Mouse (Mus musculus) cerebellum, postnatal 14 days (tissue): ENCODE measurements around the gene Olfr820.
"Not testable (repeated sequence)": the region's sequence is repeated elsewhere in the genome, so short reads cannot be mapped to it uniquely, and the experiment has no call there.

Experiments
- DNase-seq, 2 experiments: peaks; one replicate each; pipeline ENCODE4 v3.0.0; 2021; ENCODE audit warnings: mixed read lengths in 2 of 2

Gene Olfr820

DNA sequence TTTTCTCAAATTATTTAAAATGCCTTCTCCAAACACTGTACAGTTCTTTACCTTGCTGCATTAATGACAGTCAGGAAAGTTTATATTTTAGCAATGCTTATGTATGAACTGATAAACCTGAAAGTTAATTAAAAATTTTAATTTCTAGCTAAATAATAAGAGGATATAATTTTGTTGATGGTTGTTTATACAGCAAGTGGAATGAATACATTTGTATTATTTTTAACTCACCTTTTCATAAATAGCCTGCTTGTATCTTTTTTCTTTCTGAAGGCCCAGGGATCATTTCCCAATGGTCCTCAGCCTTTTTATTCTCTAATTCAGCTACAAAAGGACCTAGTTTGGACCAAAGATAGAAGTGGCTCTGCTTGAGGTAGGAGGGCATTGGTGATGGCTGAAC is at the start of gene Olfr820:
Olfr820 (plus strand) TSS at position 301 of the 400 bp plus-strand sequence.
- DNase-seq: no peak

DNA sequence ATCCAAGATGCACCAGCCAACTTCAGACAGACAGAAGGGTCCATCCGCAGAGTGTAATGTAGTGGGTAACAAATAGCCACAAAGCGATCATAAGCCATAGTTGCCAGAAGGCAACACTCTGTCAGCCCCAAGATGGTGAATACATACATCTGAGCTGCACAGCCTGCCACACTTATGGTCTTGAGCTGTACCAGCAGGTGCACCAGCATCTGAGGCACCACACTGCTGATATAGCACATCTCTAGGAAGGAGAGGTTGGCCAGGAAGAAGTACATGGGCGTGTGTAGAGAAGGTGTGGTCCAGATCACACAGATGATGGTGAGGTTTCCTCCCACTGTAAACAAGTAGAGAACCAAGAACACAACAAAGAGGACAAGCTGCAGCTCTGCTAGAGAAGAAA is 46.2 kb upstream of the Olfr820 start:
- DNase-seq: not testable (repeated sequence)

DNA sequence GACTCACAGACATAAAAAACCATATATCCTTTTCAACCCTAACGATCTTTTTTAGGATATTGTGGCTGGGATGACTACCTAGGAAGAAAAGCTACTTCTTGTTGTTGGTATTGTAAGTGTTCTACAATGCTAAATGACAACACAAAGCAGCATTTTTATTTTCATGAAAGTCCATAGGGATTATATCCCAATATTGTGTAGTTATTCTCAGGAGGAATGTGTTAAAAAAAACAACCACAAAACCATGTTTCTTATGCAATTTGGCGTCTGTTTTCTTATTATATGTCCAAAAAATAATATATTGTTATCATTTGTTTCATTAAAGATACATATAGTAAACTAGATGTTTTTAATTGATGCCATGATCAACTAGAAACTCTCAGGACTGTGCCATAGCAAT is 45.3 kb upstream of the Olfr820 start, which contains the start of gene Olfr819:
Olfr819 (minus strand) TSS at position 101 of the 400 bp plus-strand sequence.
- DNase-seq: not testable (repeated sequence)

DNA sequence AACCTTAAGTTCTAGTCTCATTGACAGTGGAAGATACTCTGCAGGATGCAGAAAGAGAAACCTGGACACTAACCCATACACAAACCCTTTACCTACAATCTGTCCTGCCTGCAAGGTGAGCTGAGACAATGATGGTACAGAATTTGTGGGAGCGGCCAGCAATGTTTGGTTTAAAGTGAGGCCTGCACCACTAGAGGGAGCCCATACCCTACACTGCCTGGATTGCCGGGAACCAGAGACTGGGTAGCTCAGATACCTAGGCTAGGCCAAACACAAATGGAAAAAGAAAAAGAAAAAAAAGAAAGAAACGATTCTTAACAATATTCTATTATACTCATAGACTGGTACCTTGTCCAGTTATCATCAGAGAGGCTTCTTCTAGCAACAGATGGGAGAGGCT is 39.4 kb upstream of the Olfr820 start:
- not testable (repeated sequence) for DNase-seq

DNA sequence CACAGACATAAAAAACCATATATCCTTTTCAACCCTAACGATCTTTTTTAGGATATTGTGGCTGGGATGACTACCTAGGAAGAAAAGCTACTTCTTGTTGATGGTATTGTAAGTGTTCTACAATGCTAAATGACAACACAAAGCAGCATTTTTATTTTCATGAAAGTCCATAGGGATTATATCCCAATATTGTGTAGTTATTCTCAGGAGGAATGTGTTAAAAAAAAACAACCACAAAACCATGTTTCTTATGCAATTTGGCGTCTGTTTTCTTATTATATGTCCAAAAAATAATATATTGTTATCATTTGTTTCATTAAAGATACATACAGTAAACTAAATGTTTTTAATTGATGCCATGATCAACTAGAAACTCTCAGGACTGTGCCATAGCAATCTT is 36.4 kb upstream of the Olfr820 start, which contains the start of gene Olfr247:
Olfr247 (minus strand) TSS at position 101 of the 400 bp plus-strand sequence.
- not testable (repeated sequence) for DNase-seq

DNA sequence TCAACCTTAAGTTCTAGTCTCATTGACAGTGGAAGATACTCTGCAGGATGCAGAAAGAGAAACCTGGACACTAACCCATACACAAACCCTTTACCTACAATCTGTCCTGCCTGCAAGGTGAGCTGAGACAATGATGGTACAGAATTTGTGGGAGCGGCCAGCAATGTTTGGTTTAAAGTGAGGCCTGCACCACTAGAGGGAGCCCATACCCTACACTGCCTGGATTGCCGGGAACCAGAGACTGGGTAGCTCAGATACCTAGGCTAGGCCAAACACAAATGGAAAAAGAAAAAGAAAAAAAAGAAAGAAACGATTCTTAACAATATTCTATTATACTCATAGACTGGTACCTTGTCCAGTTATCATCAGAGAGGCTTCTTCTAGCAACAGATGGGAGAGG is 30.6 kb upstream of the Olfr820 start:
- DNase-seq: not testable (repeated sequence)

DNA sequence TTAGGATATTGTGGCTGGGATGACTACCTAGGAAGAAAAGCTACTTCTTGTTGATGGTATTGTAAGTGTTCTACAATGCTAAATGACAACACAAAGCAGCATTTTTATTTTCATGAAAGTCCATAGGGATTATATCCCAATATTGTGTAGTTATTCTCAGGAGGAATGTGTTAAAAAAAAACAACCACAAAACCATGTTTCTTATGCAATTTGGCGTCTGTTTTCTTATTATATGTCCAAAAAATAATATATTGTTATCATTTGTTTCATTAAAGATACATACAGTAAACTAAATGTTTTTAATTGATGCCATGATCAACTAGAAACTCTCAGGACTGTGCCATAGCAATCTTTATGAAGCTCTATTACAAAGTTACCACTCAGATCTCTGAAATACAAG is 27.5 kb upstream of the Olfr820 start, which contains the start of gene Gm10310:
Gm10310 (minus strand) TSS at position 101 of the 400 bp plus-strand sequence.
- DNase-seq: not testable (repeated sequence)

DNA sequence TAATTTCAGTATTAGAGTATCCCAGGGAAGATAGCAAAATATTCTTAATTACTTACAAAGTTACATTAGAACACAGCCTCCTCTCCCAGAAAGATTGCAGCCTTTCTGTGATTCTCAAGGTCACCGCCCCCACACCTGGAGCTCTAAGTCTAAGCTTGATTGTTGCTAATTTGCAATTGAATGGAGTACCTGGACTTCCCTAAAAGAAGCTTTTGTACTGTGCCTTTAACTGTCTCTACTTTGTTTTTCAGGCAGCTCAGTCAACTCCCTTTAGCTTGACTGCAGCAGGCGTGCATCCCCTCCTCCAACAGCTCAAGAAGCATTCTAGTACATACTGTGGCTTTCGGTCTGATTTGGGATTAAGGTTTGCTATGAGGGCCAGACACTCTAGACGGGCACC is 8.3 kb upstream of the Olfr820 start:
- DNase-seq: not testable (repeated sequence)

DNA sequence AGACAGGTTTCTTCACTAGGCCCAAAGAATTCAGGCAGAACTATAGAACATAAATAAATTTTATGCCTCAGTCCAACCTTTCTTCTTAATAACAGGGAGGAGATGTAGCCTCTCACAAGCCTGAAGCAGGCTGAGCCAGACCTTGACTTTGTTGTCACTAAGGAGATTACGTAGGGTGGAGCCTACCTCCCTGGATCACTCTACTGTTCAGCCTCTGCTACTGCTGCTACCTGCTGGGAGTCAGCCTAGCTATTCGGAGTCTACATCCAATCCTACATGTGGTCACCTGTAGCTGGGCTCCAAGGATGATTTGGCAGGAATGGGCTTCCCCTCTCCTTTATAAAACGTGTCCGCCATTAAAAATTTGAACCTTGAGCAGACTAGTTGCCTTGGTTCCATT is 7.1 kb upstream of the Olfr820 start:
- not testable (repeated sequence) for DNase-seq

DNA sequence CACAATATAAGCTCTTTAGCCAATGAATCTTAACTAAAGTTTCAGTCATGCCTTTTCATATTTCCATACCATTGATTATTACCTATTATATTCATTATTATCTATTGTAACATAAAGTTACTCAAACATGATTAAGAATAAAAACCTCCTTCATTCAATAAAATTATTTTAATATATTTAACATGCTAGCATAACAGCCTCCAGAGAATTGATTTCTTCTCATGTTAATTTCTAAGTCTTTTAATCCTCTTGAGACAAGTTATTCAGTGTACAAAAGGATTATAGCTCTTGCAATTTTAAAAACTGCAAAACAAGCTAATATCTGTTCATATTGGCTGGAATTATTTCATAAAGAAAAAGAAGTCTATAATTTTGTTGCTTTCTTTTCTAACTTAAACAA is 17.6 kb downstream of the Olfr820 start, which contains the start of gene Olfr821:
Olfr821 (plus strand) TSS at position 301 of the 400 bp plus-strand sequence.
- no peak for DNase-seq

DNA sequence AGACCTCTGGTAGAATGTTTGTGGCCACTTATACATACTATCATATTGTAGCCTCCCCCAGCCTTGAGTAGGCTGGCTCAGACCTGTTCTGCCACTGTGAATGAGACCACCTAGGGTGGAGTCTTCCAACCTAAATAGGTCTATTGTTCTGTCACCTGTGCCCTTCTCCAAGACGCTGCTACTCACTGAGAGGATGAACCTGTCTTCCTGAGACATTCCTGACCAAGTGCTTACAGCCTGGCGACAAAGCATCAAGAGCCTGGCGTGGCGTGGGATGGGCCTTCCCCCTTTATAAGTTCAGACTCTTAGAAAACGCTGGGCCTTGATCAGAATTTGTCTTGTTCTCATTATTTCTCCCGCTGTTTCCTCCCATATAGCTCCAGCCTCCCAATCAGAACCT is 24.7 kb downstream of the Olfr820 start:
- no peak for DNase-seq
